Mouse (Mus musculus): ENCODE results near the gene Kcnh7. TPM values are rescaled to one million over a fixed set of nuclear protein-coding genes. Genes with fewer than 3 reads are reported as not detected.

The Kcnh7 gene
- polyA plus RNA-seq, 1 experiment: 21.5 TPM

GRCm38 (mm10) chr2:62654519-62655338 is 529.4 kb downstream of the Kcnh7 start:
- DNase-seq (ENCODE audit: extremely low spot score in 1 of 2, low spot score in 1 of 2): peak; percentile 56 to 87

GRCm38 (mm10) chr2:62652466-62652865 is 531.6 kb downstream of the Kcnh7 start:
- DNase-seq (ENCODE audit: extremely low spot score in 1 of 2, low spot score in 1 of 2): no peak

- DNase-seq (ENCODE audit: extremely low spot score in 1 of 2, low spot score in 1 of 2): no peak
These were observed 532.2 kb downstream of the Kcnh7 start for GRCm38 (mm10) chr2:62651890-62652289.

- no peak for DNase-seq (ENCODE audit: extremely low spot score in 1 of 2, low spot score in 1 of 2)
These were observed 537.3 kb downstream of the Kcnh7 start for GRCm38 (mm10) chr2:62646671-62647289.

GRCm38 (mm10) chr2:62646014-62646645 is 538.0 kb downstream of the Kcnh7 start, which contains the start of gene Ifih1:
TSS of gene Ifih1 (minus strand) at chr2:62646255.
- DNase-seq (ENCODE audit: extremely low spot score in 1 of 2, low spot score in 1 of 2): no peak

GRCm38 (mm10) chr2:62645475-62645874 is 538.6 kb downstream of the Kcnh7 start:
- DNase-seq (ENCODE audit: extremely low spot score in 1 of 2, low spot score in 1 of 2): no peak

GRCm38 (mm10) chr2:62644891-62645290 is 539.2 kb downstream of the Kcnh7 start:
- no peak for DNase-seq (ENCODE audit: extremely low spot score in 1 of 2, low spot score in 1 of 2)

All from frontal cortex, adult 2 months (tissue).